Mouse (Mus musculus): ENCODE data around the gene Spaca4. TPM values are rescaled to one million over a fixed set of nuclear protein-coding genes. Genes with fewer than 3 reads are reported as not detected.

Gene Spaca4
- polyA plus RNA-seq, 1 experiment from 2014 or later = not detected

DNA sequence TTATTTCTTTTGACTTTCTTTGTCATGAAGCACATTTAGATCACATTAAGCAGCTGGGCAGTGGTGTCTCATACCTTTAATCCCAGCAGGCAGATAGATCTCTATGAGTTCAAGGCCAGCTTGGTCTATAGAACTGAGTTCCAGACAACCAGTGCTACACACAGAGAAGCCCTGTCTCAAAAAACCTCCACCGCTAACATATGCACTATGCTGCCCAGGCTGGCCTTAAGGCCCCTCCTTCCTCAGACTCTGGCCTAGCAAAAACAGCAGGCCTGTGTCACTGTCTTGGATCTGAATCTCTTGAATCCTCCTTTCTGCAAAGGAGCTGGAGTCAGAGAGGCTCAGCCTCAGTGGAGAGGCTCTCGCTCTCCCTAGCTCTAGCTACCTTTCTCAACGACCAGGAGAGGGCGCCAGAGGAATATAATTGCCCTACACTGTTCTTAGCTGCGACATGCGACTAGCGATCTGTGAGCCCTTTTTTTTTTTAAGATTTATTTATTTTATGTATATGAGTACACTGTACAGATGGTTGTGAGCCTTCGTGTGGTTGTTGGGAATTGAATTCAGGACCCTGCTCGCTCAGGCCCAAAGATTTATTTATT, 13.7 kb upstream of the Spaca4 start:
- Histone ChIP-seq H3K36me3 (ENCODE audit: insufficient read depth, low read length) (no peaks in the 10 kb centered on the region), H3K9me3 (replicated peaks; ENCODE audit: low read length) (no peaks in the 10 kb centered on the region), H3K4me3 (replicated peaks; ENCODE audit: low read depth, low read length) (no peak overlapping the region), H3K4me2 (ENCODE audit: low read length) (no peak overlapping the region), H3K27ac (no peak overlapping the region), H3K4me1 (replicated peaks; ENCODE audit: insufficient read depth, low read length) (0 out of 2 replicates have a peak, but pooled peaks cover 6% of the 10 kb centered on the region), H3K27me3 (ENCODE audit: insufficient read depth, low read length) (no peaks in the 10 kb centered on the region), H3K9ac (ENCODE audit: low read depth, low read length) (no peak overlapping the region)
- WGBS = 8% methylated on average over 9 of the region's 9 CpGs
- ATAC-seq (replicated peaks; ENCODE audit: low FRiP score, low read depth) (peak; percentile 74), DNase-seq (ENCODE audit: low spot score) (peak; percentile 92)
- TF ChIP-seq CTCF (IDR thresholded peaks at IDR 0.05; ENCODE audit: low read depth) = peak; percentile 90

DNA sequence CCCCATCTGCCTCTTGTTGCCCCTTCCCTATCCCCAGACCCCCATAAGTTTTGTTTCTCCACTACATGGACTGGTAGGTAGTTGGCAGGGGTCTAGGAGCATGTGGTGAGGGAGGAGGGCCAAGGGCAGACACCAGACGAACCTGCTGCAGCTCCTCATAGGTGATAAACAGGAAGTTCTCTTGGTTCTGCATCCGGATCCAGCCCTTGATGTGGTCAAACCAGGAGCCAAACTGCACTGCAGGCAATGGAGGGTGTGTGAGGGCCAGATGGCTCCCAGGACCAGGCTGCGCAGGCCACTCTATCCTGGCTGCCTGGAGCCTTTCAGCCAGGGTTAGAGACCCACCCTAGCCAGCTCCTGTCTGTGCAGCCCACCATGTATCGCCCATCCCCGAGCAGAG, 7.9 kb upstream of the Spaca4 start:
- 75% methylated on average over 5 of the region's 5 CpGs for WGBS
- no peak for TF ChIP-seq CTCF (IDR thresholded peaks at IDR 0.05; ENCODE audit: low read depth)

DNA sequence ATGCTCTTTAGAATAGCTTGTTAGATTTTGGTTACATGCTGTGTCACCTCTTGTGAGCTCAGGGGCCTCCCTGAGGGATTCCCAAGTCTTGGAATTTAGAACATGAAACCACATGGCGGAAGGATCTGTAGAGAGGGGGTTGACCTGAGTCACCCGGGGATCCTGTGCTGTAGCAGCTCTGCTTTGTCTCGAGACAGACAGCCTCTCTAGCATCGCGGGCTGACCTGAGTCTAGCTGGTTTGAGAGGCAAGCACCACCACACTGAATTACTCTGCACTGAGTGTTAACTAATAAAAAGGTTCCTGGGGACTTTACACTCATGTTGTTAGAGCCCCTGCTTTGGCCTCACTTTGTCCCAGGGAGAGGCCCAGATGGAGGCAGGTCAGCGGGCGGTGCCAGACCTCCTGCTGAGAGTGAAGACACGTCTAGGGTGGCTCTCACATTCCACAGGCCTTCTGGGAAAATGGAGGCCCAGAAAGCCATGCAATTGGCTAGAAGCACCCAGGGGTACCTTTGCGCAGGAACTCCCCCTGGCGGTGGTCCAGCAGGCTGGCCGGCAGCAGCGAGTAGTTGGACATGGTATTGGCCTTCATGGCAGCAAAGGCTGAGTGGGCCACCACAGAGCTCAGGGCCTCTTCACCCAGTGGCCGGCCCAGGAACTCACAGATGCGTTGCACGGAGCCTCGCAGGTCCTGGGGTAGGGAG, 5.3 kb upstream of the Spaca4 start:
- Histone ChIP-seq H3K4me3 (replicated peaks; ENCODE audit: low read depth, low read length) (no peak overlapping the region), H3K9ac (ENCODE audit: low read depth, low read length) (no peak overlapping the region; the same call in 1 of the 2 replicates), H3K9me3 (replicated peaks; ENCODE audit: low read length) (no peaks in the 10 kb centered on the region), H3K27me3 (ENCODE audit: insufficient read depth, low read length) (no peaks in the 10 kb centered on the region), H3K27ac (0 out of 2 replicates have a peak overlapping the region, but pooled peaks have one; percentile 31), H3K4me2 (ENCODE audit: low read length) (no peak overlapping the region), H3K36me3 (ENCODE audit: insufficient read depth, low read length) (0 out of 2 replicates have a peak, but pooled peaks cover 6% of the 10 kb centered on the region), H3K4me1 (replicated peaks; ENCODE audit: insufficient read depth, low read length) (peaks cover 6% of the 10 kb centered on the region; the same call in 1 of the 2 replicates)
- ATAC-seq (replicated peaks; ENCODE audit: low FRiP score, low read depth) = peak; percentile 79
- peak; percentile 87 for TF ChIP-seq CTCF (IDR thresholded peaks at IDR 0.05; ENCODE audit: low read depth)
- WGBS = 17% methylated on average over 16 of the region's 16 CpGs
- peak; percentile 77 for DNase-seq (ENCODE audit: low spot score)

More for the DNA sequence above, 7.9 kb upstream of the Spaca4 start:
- no peak for DNase-seq (ENCODE audit: low spot score)
- Histone ChIP-seq H3K9me3 (replicated peaks; ENCODE audit: low read length) (no peaks in the 10 kb centered on the region), H3K9ac (ENCODE audit: low read depth, low read length) (no peak overlapping the region), H3K36me3 (ENCODE audit: insufficient read depth, low read length) (no peaks in the 10 kb centered on the region), H3K27ac (no peak overlapping the region), H3K4me3 (replicated peaks; ENCODE audit: low read depth, low read length) (no peak overlapping the region), H3K27me3 (ENCODE audit: insufficient read depth, low read length) (no peaks in the 10 kb centered on the region), H3K4me1 (replicated peaks; ENCODE audit: insufficient read depth, low read length) (peaks cover 6% of the 10 kb centered on the region; the same call in 1 of the 2 replicates), H3K4me2 (ENCODE audit: low read length) (no peak overlapping the region)
- ATAC-seq (replicated peaks; ENCODE audit: low FRiP score, low read depth) = no peak

DNA sequence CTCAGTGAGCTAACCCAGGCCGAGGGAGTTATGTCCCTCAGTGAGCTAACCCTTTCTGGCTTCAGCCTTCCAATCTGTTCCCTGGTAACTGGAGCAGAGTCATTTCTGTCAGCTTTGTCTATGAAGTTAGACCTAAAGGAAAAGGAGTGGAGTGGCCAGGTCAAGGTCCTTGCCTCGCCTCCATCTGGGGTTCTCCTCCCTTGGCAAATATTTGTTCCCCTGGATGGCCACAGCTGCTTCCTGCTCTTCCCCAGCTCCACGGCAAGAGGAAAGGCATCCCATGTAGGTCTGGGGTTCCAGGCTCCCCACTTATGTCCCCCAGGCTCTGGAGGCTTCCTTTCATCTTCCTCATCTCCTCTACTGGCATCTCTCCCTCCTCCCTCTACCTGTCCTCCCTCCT, 2.0 kb upstream of the Spaca4 start:
- no peaks in the 10 kb centered on the region for H3K9me3 ChIP-seq (replicated peaks; ENCODE audit: low read length)
- peaks cover 6% of the 10 kb centered on the region; the same call in 1 of the 2 replicates for H3K4me1 ChIP-seq (replicated peaks; ENCODE audit: insufficient read depth, low read length)
- no peak overlapping the region for H3K4me3 ChIP-seq (replicated peaks; ENCODE audit: low read depth, low read length)
- no peak for DNase-seq (ENCODE audit: low spot score)
- H3K27me3 ChIP-seq (ENCODE audit: insufficient read depth, low read length) = no peaks in the 10 kb centered on the region
- TF ChIP-seq CTCF (IDR thresholded peaks at IDR 0.05; ENCODE audit: low read depth) = no peak
- peaks cover 22% of the 10 kb centered on the region; the same call in 1 of the 2 replicates for H3K36me3 ChIP-seq (ENCODE audit: insufficient read depth, low read length)
- H3K27ac ChIP-seq = no peak overlapping the region
- H3K9ac ChIP-seq (ENCODE audit: low read depth, low read length) = no peak overlapping the region
- 76% methylated on average over 3 of the region's 3 CpGs for WGBS
- H3K4me2 ChIP-seq (ENCODE audit: low read length) = no peak overlapping the region
- no peak for ATAC-seq (replicated peaks; ENCODE audit: low FRiP score, low read depth)

DNA sequence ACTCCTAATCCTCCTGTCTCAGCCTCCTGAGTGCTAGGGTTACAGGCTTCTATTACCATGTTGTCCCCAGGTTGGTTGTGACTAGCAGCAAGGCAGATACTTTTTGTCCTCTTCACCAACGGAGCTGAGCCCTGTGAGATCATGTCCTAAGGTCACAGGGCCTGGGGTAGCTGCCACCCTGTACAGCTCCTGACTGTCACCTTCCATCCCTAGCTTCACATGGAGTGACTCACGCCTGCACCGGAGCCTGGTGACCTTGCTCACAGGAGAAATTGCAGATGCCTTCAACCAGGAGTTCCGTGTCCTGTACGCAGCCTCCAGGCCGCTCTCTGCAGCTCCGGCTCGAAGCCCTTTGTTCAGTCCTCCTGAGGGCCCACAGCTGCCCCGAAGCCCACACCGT, 806 bp upstream of the Spaca4 start:
- no peak overlapping the region for H3K9ac ChIP-seq (ENCODE audit: low read depth, low read length)
- no peaks in the 10 kb centered on the region for H3K27me3 ChIP-seq (ENCODE audit: insufficient read depth, low read length)
- no peaks in the 10 kb centered on the region for H3K9me3 ChIP-seq (replicated peaks; ENCODE audit: low read length)
- no peak for TF ChIP-seq CTCF (IDR thresholded peaks at IDR 0.05; ENCODE audit: low read depth)
- H3K4me1 ChIP-seq (replicated peaks; ENCODE audit: insufficient read depth, low read length) = peaks cover 6% of the 10 kb centered on the region; the same call in 1 of the 2 replicates
- peaks cover 28% of the 10 kb centered on the region; the same call in 1 of the 2 replicates for H3K36me3 ChIP-seq (ENCODE audit: insufficient read depth, low read length)
- H3K4me3 ChIP-seq (replicated peaks; ENCODE audit: low read depth, low read length) = no peak overlapping the region
- H3K4me2 ChIP-seq (ENCODE audit: low read length) = no peak overlapping the region
- no peak overlapping the region for H3K27ac ChIP-seq
- 84% methylated on average over 10 of the region's 10 CpGs for WGBS
- ATAC-seq (replicated peaks; ENCODE audit: low FRiP score, low read depth) (no peak), DNase-seq (ENCODE audit: low spot score) (no peak)

DNA sequence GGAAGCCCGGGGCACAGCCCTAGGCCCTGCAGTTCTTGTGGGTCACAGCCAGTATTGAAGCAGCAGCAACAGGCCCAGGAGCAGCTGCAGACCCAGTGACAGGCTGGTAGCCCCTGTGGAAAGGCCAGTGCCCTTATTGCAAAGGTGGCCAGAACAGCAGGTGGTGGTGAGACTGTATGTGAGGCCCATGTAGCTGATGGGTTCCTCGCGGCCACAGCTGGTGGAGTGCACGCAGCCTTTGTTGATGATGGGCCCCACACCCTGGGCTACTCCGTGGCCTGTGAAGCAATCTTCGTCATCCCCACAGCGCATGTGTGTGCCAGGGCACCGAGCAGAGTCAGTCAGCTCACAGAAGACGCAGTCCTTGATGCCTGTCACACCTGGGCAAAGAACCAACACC, 462 bp downstream of the Spaca4 start:
- ATAC-seq (replicated peaks; ENCODE audit: low FRiP score, low read depth) = no peak
- TF ChIP-seq CTCF (IDR thresholded peaks at IDR 0.05; ENCODE audit: low read depth) = no peak
- Histone ChIP-seq H3K27ac (no peak overlapping the region), H3K36me3 (ENCODE audit: insufficient read depth, low read length) (peaks cover 35% of the 10 kb centered on the region; the same call in 1 of the 2 replicates), H3K9ac (ENCODE audit: low read depth, low read length) (no peak overlapping the region), H3K4me1 (replicated peaks; ENCODE audit: insufficient read depth, low read length) (no peaks in the 10 kb centered on the region), H3K27me3 (ENCODE audit: insufficient read depth, low read length) (no peaks in the 10 kb centered on the region), H3K4me2 (ENCODE audit: low read length) (no peak overlapping the region), H3K9me3 (replicated peaks; ENCODE audit: low read length) (no peaks in the 10 kb centered on the region), H3K4me3 (replicated peaks; ENCODE audit: low read depth, low read length) (no peak overlapping the region)
- no peak for DNase-seq (ENCODE audit: low spot score)
- WGBS = 93% methylated on average over 9 of the region's 9 CpGs

Data from kidney, postnatal 0 days (tissue).